Comparison of ENCODE assay signal across 9 mouse cellular contexts in genomic region chr6:72658006-72658405, GRCm38 (mm10). TPM values are rescaled to one million over a fixed set of nuclear protein-coding genes. Genes with fewer than 3 reads are reported as not detected.
DNase-seq lines count a peak whose midpoint lies in the region; ATAC-seq and TF ChIP-seq lines count a peak whose summit lies in the region.
"Had no signal": no experiment of that assay in that cellular context is flagged by ENCODE, and none has a peak within 500 bp of the region (broad histone marks: within the 10 kb centered on the region; RNA-seq: fewer than 3 reads in every experiment).

No protein-coding gene starts in this region.

- no peak overlapping the region for H3K4me2 ChIP-seq in liver, postnatal 0 days (ENCODE audit: low read depth, low read length)
- no peak overlapping the region for H3K4me2 ChIP-seq in liver, embryonic 11.5 days

- H3K4me3 ChIP-seq in liver, postnatal 0 days (ENCODE audit: low read depth, low read length): no peak overlapping the region
- no peak overlapping the region for H3K4me3 ChIP-seq in liver, embryonic 11.5 days (ENCODE audit: low read depth, low read length)

- TF ChIP-seq EP300 in liver, postnatal 0 days (IDR thresholded peaks at IDR 0.05; ENCODE audit: low read depth): no peak

- H3K9me3 ChIP-seq in liver, postnatal 0 days (ENCODE audit: low read length): no peaks in the 10 kb centered on the region
- H3K9me3 ChIP-seq in liver, embryonic 11.5 days (ENCODE audit: control insufficient read depth, low read length): no peaks in the 10 kb centered on the region

- no peaks in the 10 kb centered on the region for H3K27me3 ChIP-seq in liver, postnatal 0 days (ENCODE audit: insufficient read depth, low read length)
- H3K27me3 ChIP-seq in liver, embryonic 11.5 days (replicated peaks; ENCODE audit: control insufficient read depth, insufficient read depth, low read length): no peaks in the 10 kb centered on the region

- ATAC-seq in liver, postnatal 0 days: no peak
- ATAC-seq in liver, embryonic 11.5 days (replicated peaks; ENCODE audit: low FRiP score): no peak

- peak; percentile 76 for TF ChIP-seq CTCF in liver, postnatal 0 days (IDR thresholded peaks at IDR 0.05; ENCODE audit: low read depth)

- WGBS in liver, postnatal 0 days (ENCODE audit: insufficient replicate concordance): 46% methylated on average over 3 of the region's 3 CpGs
- WGBS in liver, embryonic 11.5 days: 44% methylated on average over 3 of the region's 3 CpGs

- no peaks in the 10 kb centered on the region for H3K36me3 ChIP-seq in liver, postnatal 0 days (replicated peaks; ENCODE audit: insufficient read depth, low read length)
- no peaks in the 10 kb centered on the region for H3K36me3 ChIP-seq in liver, embryonic 11.5 days (ENCODE audit: control insufficient read depth, insufficient read depth, low read length)

- H3K4me1 ChIP-seq in liver, postnatal 0 days (ENCODE audit: insufficient read depth): peaks cover 20% of the 10 kb centered on the region
- H3K4me1 ChIP-seq in liver, embryonic 11.5 days (replicated peaks; ENCODE audit: control insufficient read depth, insufficient read depth, low read length): peaks cover 26% of the 10 kb centered on the region

- intact Hi-C loops in gastrocnemius, postnatal 14 days (cut with DNase I; ENCODE audit: low total_unique reads): no loop called here

- DNase-seq in adrenal gland, postnatal 14 days: peak; percentile 57
- DNase-seq in adrenal gland, adult 2 months: no peak
- no peak for DNase-seq in liver, postnatal 0 days
- no peak for DNase-seq in liver, embryonic 11.5 days (ENCODE audit: low spot score)
- DNase-seq in R1 (ENCODE audit: low read depth, low spot score): peak; percentile 78
- peak; percentile 65 for DNase-seq in naive thymus-derived CD4-positive, alpha-beta T cell, adult 2 months (ENCODE audit: low read depth)
- no peak for DNase-seq in right cerebral cortex, adult 2 months (ENCODE audit: low spot score in 2 of 2)
- no peak for DNase-seq in gastrocnemius, postnatal 14 days
- DNase-seq: cerebellum, adult 8-10 months had no signal

- no peak overlapping the region for H3K27ac ChIP-seq in liver, postnatal 0 days (ENCODE audit: low read depth)
- no peak overlapping the region for H3K27ac ChIP-seq in liver, embryonic 11.5 days (ENCODE audit: low read depth, low read length)

- no peak overlapping the region for H3K9ac ChIP-seq in liver, postnatal 0 days (replicated peaks)
- H3K9ac ChIP-seq in liver, embryonic 11.5 days (ENCODE audit: low read depth, low read length): no peak overlapping the region

RNA-seq across cellular contexts. Expression of gene Tgoln1, which starts 41.2 kb away (rescaled TPM):
- 135 and 142 TPM in 2 replicates for total RNA-seq in adrenal gland, postnatal 14 days (2021)
- 100 to 1,000 TPM; 241 to 274 TPM for total RNA-seq in adrenal gland, adult 2 months (2021)
- polyA plus RNA-seq in adrenal gland, adult 2 months (2012; rRNA removed): 38.9 and 46.0 TPM in 2 replicates
- polyA plus RNA-seq in liver, postnatal 0 days (2015; fragmentation: Nextera tagmentation; extraction: Ambion mirVana): 21.5 and 23.2 TPM in 2 replicates
- polyA plus RNA-seq in liver, embryonic 11.5 days (2014; fragmentation: Nextera tagmentation; extraction: Ambion mirVana): 28.4 and 30.3 TPM in 2 replicates
- total RNA-seq in gastrocnemius, postnatal 14 days (2021): 10 to 100 TPM; 21.6 to 21.7 TPM

RNA-seq across cellular contexts. Expression of gene Retsat, which starts 59.7 kb away (rescaled TPM):
- total RNA-seq in adrenal gland, postnatal 14 days (2021): 362 and 390 TPM in 2 replicates
- 100 to 1,000 TPM; 390 to 465 TPM for total RNA-seq in adrenal gland, adult 2 months (2021)
- 96.6 and 123 TPM in 2 replicates for polyA plus RNA-seq in adrenal gland, adult 2 months (2012; rRNA removed)
- polyA plus RNA-seq in liver, postnatal 0 days (2015; fragmentation: Nextera tagmentation; extraction: Ambion mirVana): 90.4 and 109 TPM in 2 replicates
- 26.0 and 28.4 TPM in 2 replicates for polyA plus RNA-seq in liver, embryonic 11.5 days (2014; fragmentation: Nextera tagmentation; extraction: Ambion mirVana)
- 10 to 100 TPM; 40.8 to 46.7 TPM for total RNA-seq in gastrocnemius, postnatal 14 days (2021)

RNA-seq across cellular contexts. Expression of gene Elmod3, which starts 59.8 kb away (rescaled TPM):
- total RNA-seq in adrenal gland, postnatal 14 days (2021): 16.2 and 21.7 TPM in 2 replicates
- 10 to 100 TPM; 12.9 to 25.6 TPM for total RNA-seq in adrenal gland, adult 2 months (2021)
- polyA plus RNA-seq in adrenal gland, adult 2 months (2012; rRNA removed): 25.5 and 29.3 TPM in 2 replicates
- 4.0 and 5.2 TPM in 2 replicates for polyA plus RNA-seq in liver, postnatal 0 days (2015; fragmentation: Nextera tagmentation; extraction: Ambion mirVana)
- polyA plus RNA-seq in liver, embryonic 11.5 days (2014; fragmentation: Nextera tagmentation; extraction: Ambion mirVana): 12.3 and 13.4 TPM in 2 replicates
- total RNA-seq in gastrocnemius, postnatal 14 days (2021): 1 to 10 TPM; 4.7 to 8.6 TPM

Comparison
In these comparisons a context has a peak if more than half of its experiments do, and no peak if none do; other contexts are left out.
1. DNase-seq: peak in adrenal gland, postnatal 14 days (single experiment), R1 (single experiment) and naive thymus-derived CD4-positive, alpha-beta T cell, adult 2 months (single experiment); none in adrenal gland, adult 2 months (single experiment), liver, postnatal 0 days (single experiment), liver, embryonic 11.5 days (single experiment), right cerebral cortex, adult 2 months (0 of 2) and gastrocnemius, postnatal 14 days (single experiment).